Mouse (Mus musculus) embryonic facial prominence, embryonic 12.5 days (tissue): Measurements from ENCODE around the gene Nbea. TPM values are rescaled to one million over a fixed set of nuclear protein-coding genes. Genes with fewer than 3 reads are reported as not detected.

Experiments used
- ATAC-seq: fragments of 200-750 bp; cut with Nextera tagmentation; 2 replicates; pipeline ENCODE4 v1.8.0; 2017; ENCODE audit not compliant: insufficient number of reproducible peaks, insufficient read depth, low FRiP score, low TSS enrichment
- H3K27ac ChIP-seq: fragments of 300-500 bp; sonication (generic); 2 replicates; pipeline ENCODE4 v1.5.1; 2016; ENCODE audit warnings: mild to moderate bottlenecking
- H3K27me3 ChIP-seq: fragments of 300-500 bp; sonication (generic); 2 replicates; pipeline ENCODE4 v1.6.1; 2016; ENCODE audit warnings: mild to moderate bottlenecking, moderate library complexity
- H3K36me3 ChIP-seq: fragments of 300-500 bp; sonication (generic); 2 replicates; pipeline ENCODE4 v1.6.1; 2016; ENCODE audit warnings: mild to moderate bottlenecking
- H3K4me1 ChIP-seq: fragments of 300-500 bp; sonication (generic); 2 replicates; pipeline ENCODE4 v1.6.1; 2016
- H3K4me2 ChIP-seq: fragments of 300-500 bp; sonication (generic); replicated peaks from 2 replicates; pipeline ENCODE4 v1.6.1; 2016; ENCODE audit warnings: mild to moderate bottlenecking, moderate library complexity
- H3K4me3 ChIP-seq: fragments of 300-500 bp; sonication (generic); 2 replicates; pipeline ENCODE4 v1.5.1; 2016; ENCODE audit warnings: mild to moderate bottlenecking
- H3K9ac ChIP-seq: fragments of 300-500 bp; sonication (generic); 2 replicates; pipeline ENCODE4 v1.6.1; 2016; ENCODE audit warnings: mild to moderate bottlenecking, moderate library complexity
- H3K9me3 ChIP-seq: fragments of 300-500 bp; sonication (generic); 2 replicates; pipeline ENCODE4 v1.6.1; 2016; ENCODE audit warnings: mild to moderate bottlenecking, moderate library complexity
- WGBS: fragments of 180-500 bp; shearing (Covaris S2); methylation state at CpG from one replicate; pipeline ENCODE4 v1.1.7; 2016; 5-methylcytosine and 5-hydroxymethylcytosine counted together
- polyA plus RNA-seq: library from polyadenylated mRNA; unstranded; fragments of >200 nt; fragmentation: Nextera tagmentation; extraction: Ambion mirVana; gene quantifications from 2 replicates; pipeline ENCODE4 v1.2.1, GENCODE M21; 2016

Gene Nbea
- polyA plus RNA-seq, 1 experiment from 2014 or later = 24.2 TPM

- WGBS = 74% methylated on average over 2 of the region's 2 CpGs
- ATAC-seq = no peak
- Histone ChIP-seq H3K4me2 (no peak overlapping the region), H3K27me3 (no peaks in the 10 kb centered on the region), H3K9me3 (no peaks in the 10 kb centered on the region), H3K4me3 (no peak overlapping the region), H3K36me3 (no peaks in the 10 kb centered on the region), H3K9ac (no peak overlapping the region), H3K27ac (no peak overlapping the region), H3K4me1 (no peaks in the 10 kb centered on the region)
Measured at GRCm38 (mm10) chr3:55677691-55678090, 505.8 kb downstream of the Nbea start.

GRCm38 (mm10) chr3:55674185-55674584 lies 509.3 kb downstream of the Nbea start:
- no peaks in the 10 kb centered on the region for H3K9me3 ChIP-seq
- ATAC-seq = no peak
- H3K36me3 ChIP-seq = no peaks in the 10 kb centered on the region
- no peaks in the 10 kb centered on the region for H3K27me3 ChIP-seq
- no peaks in the 10 kb centered on the region for H3K4me1 ChIP-seq
- no peak overlapping the region for H3K4me3 ChIP-seq
- no peak overlapping the region for H3K27ac ChIP-seq
- 88% methylated on average over 7 of the region's 7 CpGs for WGBS
- H3K4me2 ChIP-seq = no peak overlapping the region
- no peak overlapping the region for H3K9ac ChIP-seq

- no peak overlapping the region for H3K9ac ChIP-seq
- no peak for ATAC-seq
- H3K27me3 ChIP-seq = no peaks in the 10 kb centered on the region
- H3K27ac ChIP-seq = no peak overlapping the region
- H3K36me3 ChIP-seq = no peaks in the 10 kb centered on the region
- no peaks in the 10 kb centered on the region for H3K9me3 ChIP-seq
- WGBS = 59% methylated on average over 6 of the region's 6 CpGs
- H3K4me1 ChIP-seq = peaks cover 9% of the 10 kb centered on the region; the same call in 1 of the 2 replicates
- H3K4me3 ChIP-seq = no peak overlapping the region
- no peak overlapping the region for H3K4me2 ChIP-seq
Measured at GRCm38 (mm10) chr3:55667048-55667447, 516.5 kb downstream of the Nbea start.

- no peak overlapping the region for H3K4me3 ChIP-seq
- 0 out of 2 replicates have a peak, but pooled peaks have one; percentile 60 for ATAC-seq
- no peaks in the 10 kb centered on the region for H3K27me3 ChIP-seq
- no peaks in the 10 kb centered on the region for H3K9me3 ChIP-seq
- no peak overlapping the region for H3K27ac ChIP-seq
- no peak overlapping the region for H3K4me2 ChIP-seq
- H3K4me1 ChIP-seq = peaks cover 9% of the 10 kb centered on the region; the same call in 1 of the 2 replicates
- no peak overlapping the region; the same call in 1 of the 2 replicates for H3K9ac ChIP-seq
- no peaks in the 10 kb centered on the region for H3K36me3 ChIP-seq
- 34% methylated on average over 5 of the region's 5 CpGs for WGBS
Measured at GRCm38 (mm10) chr3:55665928-55666327, 517.6 kb downstream of the Nbea start.

GRCm38 (mm10) chr3:55664713-55665112 lies 518.8 kb downstream of the Nbea start:
- Histone ChIP-seq H3K36me3 (no peaks in the 10 kb centered on the region), H3K4me1 (peaks cover 9% of the 10 kb centered on the region; the same call in 1 of the 2 replicates), H3K27me3 (no peaks in the 10 kb centered on the region), H3K9me3 (no peaks in the 10 kb centered on the region), H3K4me3 (no peak overlapping the region), H3K4me2 (no peak overlapping the region), H3K9ac (no peak overlapping the region), H3K27ac (no peak overlapping the region)
- 81% methylated on average over 3 of the region's 3 CpGs for WGBS
- ATAC-seq = no peak

- 56% methylated on average over 8 of the region's 9 CpGs for WGBS
- H3K9me3 ChIP-seq = no peaks in the 10 kb centered on the region
- no peak overlapping the region for H3K4me2 ChIP-seq
- ATAC-seq = no peak
- peaks cover 5% of the 10 kb centered on the region; the same call in 1 of the 2 replicates for H3K4me1 ChIP-seq
- H3K9ac ChIP-seq = no peak overlapping the region
- H3K27ac ChIP-seq = no peak overlapping the region
- no peaks in the 10 kb centered on the region for H3K27me3 ChIP-seq
- no peak overlapping the region for H3K4me3 ChIP-seq
- H3K36me3 ChIP-seq = no peaks in the 10 kb centered on the region
Measured at GRCm38 (mm10) chr3:55661678-55662445, 521.6 kb downstream of the Nbea start.

GRCm38 (mm10) chr3:55660261-55660838 lies 523.2 kb downstream of the Nbea start:
- H3K27ac ChIP-seq = no peak overlapping the region
- no peaks in the 10 kb centered on the region for H3K9me3 ChIP-seq
- no peaks in the 10 kb centered on the region for H3K36me3 ChIP-seq
- H3K9ac ChIP-seq = no peak overlapping the region
- no peaks in the 10 kb centered on the region; the same call in 1 of the 2 replicates for H3K4me1 ChIP-seq
- 90% methylated on average over 10 of the region's 10 CpGs for WGBS
- H3K4me3 ChIP-seq = no peak overlapping the region
- no peak overlapping the region for H3K4me2 ChIP-seq
- no peak for ATAC-seq
- H3K27me3 ChIP-seq = no peaks in the 10 kb centered on the region

GRCm38 (mm10) chr3:55659558-55660215 lies 523.8 kb downstream of the Nbea start:
- H3K27ac ChIP-seq = no peak overlapping the region
- 53% methylated on average over 7 of the region's 7 CpGs for WGBS
- ATAC-seq = no peak

GRCm38 (mm10) chr3:55652321-55652720 lies 531.2 kb downstream of the Nbea start:
- no peaks in the 10 kb centered on the region for H3K36me3 ChIP-seq
- WGBS = 82% methylated on average over 2 of the region's 2 CpGs
- H3K27me3 ChIP-seq = no peaks in the 10 kb centered on the region
- H3K4me1 ChIP-seq = peaks cover 7% of the 10 kb centered on the region
- ATAC-seq = no peak
- no peak overlapping the region for H3K4me2 ChIP-seq
- no peak overlapping the region for H3K4me3 ChIP-seq
- no peak overlapping the region for H3K9ac ChIP-seq
- H3K27ac ChIP-seq = no peak overlapping the region
- H3K9me3 ChIP-seq = no peaks in the 10 kb centered on the region

More at GRCm38 (mm10) chr3:55659558-55660215, 523.8 kb downstream of the Nbea start:
- Histone ChIP-seq H3K27me3 (no peaks in the 10 kb centered on the region), H3K9ac (no peak overlapping the region), H3K36me3 (no peaks in the 10 kb centered on the region), H3K9me3 (no peaks in the 10 kb centered on the region), H3K4me3 (no peak overlapping the region), H3K4me1 (no peaks in the 10 kb centered on the region; the same call in 1 of the 2 replicates), H3K4me2 (no peak overlapping the region)

- H3K4me2 ChIP-seq = no peak overlapping the region
- H3K27me3 ChIP-seq = no peaks in the 10 kb centered on the region
- no peak overlapping the region for H3K9ac ChIP-seq
- ATAC-seq = no peak
- no peaks in the 10 kb centered on the region for H3K9me3 ChIP-seq
- no peak overlapping the region for H3K27ac ChIP-seq
- H3K4me3 ChIP-seq = no peak overlapping the region
- H3K4me1 ChIP-seq = peaks cover 11% of the 10 kb centered on the region
- no peaks in the 10 kb centered on the region for H3K36me3 ChIP-seq
- 81% methylated on average over 4 of the region's 4 CpGs for WGBS
Measured at GRCm38 (mm10) chr3:55651877-55652276, 531.6 kb downstream of the Nbea start.

- Histone ChIP-seq H3K27ac (no peak overlapping the region), H3K9me3 (no peaks in the 10 kb centered on the region), H3K27me3 (no peaks in the 10 kb centered on the region), H3K4me3 (no peak overlapping the region), H3K4me2 (no peak overlapping the region), H3K36me3 (no peaks in the 10 kb centered on the region), H3K4me1 (peaks cover 19% of the 10 kb centered on the region), H3K9ac (no peak overlapping the region)
- no peak for ATAC-seq
- WGBS = 78% methylated on average over 5 of the region's 5 CpGs
Measured at GRCm38 (mm10) chr3:55649541-55649940, 534.0 kb downstream of the Nbea start.

- H3K4me3 ChIP-seq = no peak overlapping the region
- H3K4me1 ChIP-seq = peaks cover 25% of the 10 kb centered on the region
- no peaks in the 10 kb centered on the region for H3K27me3 ChIP-seq
- H3K36me3 ChIP-seq = 0 out of 2 replicates have a peak, but pooled peaks cover 1% of the 10 kb centered on the region
- no peak overlapping the region for H3K9ac ChIP-seq
- no peak for ATAC-seq
- no peaks in the 10 kb centered on the region for H3K9me3 ChIP-seq
- WGBS = 68% methylated on average over 4 of the region's 4 CpGs
- no peak overlapping the region for H3K27ac ChIP-seq
- H3K4me2 ChIP-seq = no peak overlapping the region
Measured at GRCm38 (mm10) chr3:55648299-55648698, 535.2 kb downstream of the Nbea start.
